Mouse (Mus musculus): ENCODE results near the gene Ccl1. TPM values are rescaled to one million over a fixed set of nuclear protein-coding genes. Genes with fewer than 3 reads are reported as not detected.

Ccl1 gene
- polyA plus RNA-seq, 1 experiment: 0.98 TPM

GRCm38 (mm10) chr11:82214405-82214804 is 91.1 kb downstream of the Ccl1 start:
- H3K4me1 ChIP-seq (ENCODE audit: control insufficient read depth, insufficient read depth, low read length): no peaks in the 10 kb centered on the region
- no peak for TF ChIP-seq CTCF (IDR thresholded peaks at IDR 0.05; ENCODE audit: control insufficient read depth, insufficient read depth, insufficient replicate concordance, low read depth, low read length)
- TF ChIP-seq POLR2A (IDR thresholded peaks at IDR 0.05; ENCODE audit: control insufficient read depth, low read depth, low read length): no peak

GRCm38 (mm10) chr11:82206960-82207488 is 98.5 kb downstream of the Ccl1 start:
- no peaks in the 10 kb centered on the region for H3K27me3 ChIP-seq (ENCODE audit: control insufficient read depth, insufficient read depth, low read length)
- no peaks in the 10 kb centered on the region for H3K4me1 ChIP-seq (ENCODE audit: control insufficient read depth, insufficient read depth, low read length)
- TF ChIP-seq CTCF (IDR thresholded peaks at IDR 0.05; ENCODE audit: control insufficient read depth, insufficient read depth, insufficient replicate concordance, low read depth, low read length) (no peak), POLR2A (IDR thresholded peaks at IDR 0.05; ENCODE audit: control insufficient read depth, low read depth, low read length) (no peak)
- H3K27ac ChIP-seq (ENCODE audit: control insufficient read depth, insufficient read depth, low read depth, low read length): no peak overlapping the region
- H3K36me3 ChIP-seq (ENCODE audit: control insufficient read depth, insufficient read depth, low read length): no peaks in the 10 kb centered on the region
- H3K4me3 ChIP-seq (ENCODE audit: control insufficient read depth, low read depth, low read length): no peak overlapping the region

More at GRCm38 (mm10) chr11:82214405-82214804, 91.1 kb downstream of the Ccl1 start:
- no peaks in the 10 kb centered on the region for H3K36me3 ChIP-seq (ENCODE audit: control insufficient read depth, insufficient read depth, low read length)
- H3K27me3 ChIP-seq (ENCODE audit: control insufficient read depth, insufficient read depth, low read length): no peaks in the 10 kb centered on the region
- H3K27ac ChIP-seq (ENCODE audit: control insufficient read depth, insufficient read depth, low read depth, low read length): no peak overlapping the region
- H3K4me3 ChIP-seq (ENCODE audit: control insufficient read depth, low read depth, low read length): no peak overlapping the region

- Histone ChIP-seq H3K4me3 (ENCODE audit: control insufficient read depth, low read depth, low read length) (no peak overlapping the region), H3K27me3 (ENCODE audit: control insufficient read depth, insufficient read depth, low read length) (no peaks in the 10 kb centered on the region), H3K4me1 (ENCODE audit: control insufficient read depth, insufficient read depth, low read length) (no peaks in the 10 kb centered on the region), H3K27ac (ENCODE audit: control insufficient read depth, insufficient read depth, low read depth, low read length) (no peak overlapping the region), H3K36me3 (ENCODE audit: control insufficient read depth, insufficient read depth, low read length) (no peaks in the 10 kb centered on the region)
- TF ChIP-seq CTCF (IDR thresholded peaks at IDR 0.05; ENCODE audit: control insufficient read depth, insufficient read depth, insufficient replicate concordance, low read depth, low read length): no peak
- no peak for TF ChIP-seq POLR2A (IDR thresholded peaks at IDR 0.05; ENCODE audit: control insufficient read depth, low read depth, low read length)
Observed at GRCm38 (mm10) chr11:82205221-82205620, 100.3 kb downstream of the Ccl1 start.

GRCm38 (mm10) chr11:82203706-82204105 is 101.8 kb downstream of the Ccl1 start:
- H3K36me3 ChIP-seq (ENCODE audit: control insufficient read depth, insufficient read depth, low read length): no peaks in the 10 kb centered on the region
- H3K4me1 ChIP-seq (ENCODE audit: control insufficient read depth, insufficient read depth, low read length): no peaks in the 10 kb centered on the region
- no peak overlapping the region for H3K27ac ChIP-seq (ENCODE audit: control insufficient read depth, insufficient read depth, low read depth, low read length)
- no peaks in the 10 kb centered on the region for H3K27me3 ChIP-seq (ENCODE audit: control insufficient read depth, insufficient read depth, low read length)
- TF ChIP-seq POLR2A (IDR thresholded peaks at IDR 0.05; ENCODE audit: control insufficient read depth, low read depth, low read length) (no peak), CTCF (IDR thresholded peaks at IDR 0.05; ENCODE audit: control insufficient read depth, insufficient read depth, insufficient replicate concordance, low read depth, low read length) (no peak)
- H3K4me3 ChIP-seq (ENCODE audit: control insufficient read depth, low read depth, low read length): no peak overlapping the region

- no peaks in the 10 kb centered on the region for H3K27me3 ChIP-seq (ENCODE audit: control insufficient read depth, insufficient read depth, low read length)
- H3K36me3 ChIP-seq (ENCODE audit: control insufficient read depth, insufficient read depth, low read length): no peaks in the 10 kb centered on the region
- no peak for TF ChIP-seq CTCF (IDR thresholded peaks at IDR 0.05; ENCODE audit: control insufficient read depth, insufficient read depth, insufficient replicate concordance, low read depth, low read length)
- TF ChIP-seq POLR2A (IDR thresholded peaks at IDR 0.05; ENCODE audit: control insufficient read depth, low read depth, low read length): no peak
- no peak overlapping the region for H3K4me3 ChIP-seq (ENCODE audit: control insufficient read depth, low read depth, low read length)
- H3K4me1 ChIP-seq (ENCODE audit: control insufficient read depth, insufficient read depth, low read length): no peaks in the 10 kb centered on the region
- H3K27ac ChIP-seq (ENCODE audit: control insufficient read depth, insufficient read depth, low read depth, low read length): no peak overlapping the region
Observed at GRCm38 (mm10) chr11:82197774-82198173, 107.7 kb downstream of the Ccl1 start.

GRCm38 (mm10) chr11:82194980-82195379 is 110.5 kb downstream of the Ccl1 start:
- no peaks in the 10 kb centered on the region for H3K36me3 ChIP-seq (ENCODE audit: control insufficient read depth, insufficient read depth, low read length)
- H3K27me3 ChIP-seq (ENCODE audit: control insufficient read depth, insufficient read depth, low read length): no peaks in the 10 kb centered on the region
- TF ChIP-seq POLR2A (IDR thresholded peaks at IDR 0.05; ENCODE audit: control insufficient read depth, low read depth, low read length) (no peak), CTCF (IDR thresholded peaks at IDR 0.05; ENCODE audit: control insufficient read depth, insufficient read depth, insufficient replicate concordance, low read depth, low read length) (no peak)
- H3K27ac ChIP-seq (ENCODE audit: control insufficient read depth, insufficient read depth, low read depth, low read length): no peak overlapping the region
- no peaks in the 10 kb centered on the region for H3K4me1 ChIP-seq (ENCODE audit: control insufficient read depth, insufficient read depth, low read length)
- H3K4me3 ChIP-seq (ENCODE audit: control insufficient read depth, low read depth, low read length): no peak overlapping the region

- Histone ChIP-seq H3K27me3 (ENCODE audit: control insufficient read depth, insufficient read depth, low read length) (no peaks in the 10 kb centered on the region), H3K4me1 (ENCODE audit: control insufficient read depth, insufficient read depth, low read length) (no peaks in the 10 kb centered on the region), H3K4me3 (ENCODE audit: control insufficient read depth, low read depth, low read length) (no peak overlapping the region), H3K27ac (ENCODE audit: control insufficient read depth, insufficient read depth, low read depth, low read length) (no peak overlapping the region), H3K36me3 (ENCODE audit: control insufficient read depth, insufficient read depth, low read length) (no peaks in the 10 kb centered on the region)
- no peak for TF ChIP-seq POLR2A (IDR thresholded peaks at IDR 0.05; ENCODE audit: control insufficient read depth, low read depth, low read length)
- no peak for TF ChIP-seq CTCF (IDR thresholded peaks at IDR 0.05; ENCODE audit: control insufficient read depth, insufficient read depth, insufficient replicate concordance, low read depth, low read length)
Observed at GRCm38 (mm10) chr11:82193826-82194225, 111.7 kb downstream of the Ccl1 start.
